Mouse (Mus musculus) heart, embryonic 16.5 days (tissue): ENCODE measurements around the gene Diras1. TPM values are rescaled to one million over a fixed set of nuclear protein-coding genes. Genes with fewer than 3 reads are reported as not detected.

Experiments
- ATAC-seq: fragments of 200-750 bp; cut with Nextera tagmentation; replicated peaks from 2 replicates; pipeline ENCODE4 v1.8.0; 2017; ENCODE audit warnings: moderate number of reproducible peaks; ENCODE audit not compliant: insufficient read depth, low FRiP score; ENCODE audit errors: extremely low read depth
- H3K27ac ChIP-seq: fragments of 300-500 bp; sonication (generic); 2 replicates; pipeline ENCODE4 v1.5.1; 2014; ENCODE audit warnings: mild to moderate bottlenecking, low read length, control low read depth, moderate library complexity
- H3K27me3 ChIP-seq: fragments of 300-500 bp; sonication (generic); 2 replicates; pipeline ENCODE4 v1.6.1; 2014; ENCODE audit warnings: low read length, mixed read lengths; ENCODE audit not compliant: control insufficient read depth, insufficient read depth
- H3K36me3 ChIP-seq: fragments of 300-500 bp; sonication (generic); 2 replicates; pipeline ENCODE4 v1.6.1; 2014; ENCODE audit not compliant: control insufficient read depth, insufficient read depth
- H3K4me1 ChIP-seq: fragments of 300-500 bp; sonication (generic); 2 replicates; pipeline ENCODE4 v1.6.1; 2014; ENCODE audit warnings: low read length, mixed read lengths; ENCODE audit not compliant: control insufficient read depth, insufficient read depth
- H3K4me2 ChIP-seq: fragments of 300-500 bp; sonication (generic); 2 replicates; pipeline ENCODE4 v1.6.1; 2014; ENCODE audit warnings: low read depth, mild to moderate bottlenecking, control low read depth, low read length
- H3K4me3 ChIP-seq: fragments of 300-500 bp; sonication (generic); 2 replicates; pipeline ENCODE4 v1.5.1; 2014; ENCODE audit warnings: mild to moderate bottlenecking, control low read depth, low read length
- H3K9ac ChIP-seq: fragments of 300-500 bp; sonication (generic); 2 replicates; pipeline ENCODE4 v1.6.1; 2014; ENCODE audit warnings: low read length, control low read depth
- H3K9me3 ChIP-seq: fragments of 300-500 bp; sonication (generic); replicated peaks from 2 replicates; pipeline ENCODE4 v1.6.1; 2016; ENCODE audit warnings: low read length; ENCODE audit not compliant: control insufficient read depth
- WGBS: fragments of 180-500 bp; shearing (Covaris S2); extraction: QIAGEN DNeasy Blood & Tissue Kit; methylation state at CpG from one replicate; pipeline ENCODE4 v1.1.7; 2014; 5-methylcytosine and 5-hydroxymethylcytosine counted together
- polyA plus RNA-seq: library from polyadenylated mRNA; unstranded; fragments of >200 nt; fragmentation: Nextera tagmentation; extraction: Ambion mirVana; gene quantifications from 2 replicates; pipeline ENCODE4 v1.2.1, GENCODE M21; 2015

Gene Diras1
- polyA plus RNA-seq, 1 experiment from 2014 or later, result 0.09 TPM

DNA sequence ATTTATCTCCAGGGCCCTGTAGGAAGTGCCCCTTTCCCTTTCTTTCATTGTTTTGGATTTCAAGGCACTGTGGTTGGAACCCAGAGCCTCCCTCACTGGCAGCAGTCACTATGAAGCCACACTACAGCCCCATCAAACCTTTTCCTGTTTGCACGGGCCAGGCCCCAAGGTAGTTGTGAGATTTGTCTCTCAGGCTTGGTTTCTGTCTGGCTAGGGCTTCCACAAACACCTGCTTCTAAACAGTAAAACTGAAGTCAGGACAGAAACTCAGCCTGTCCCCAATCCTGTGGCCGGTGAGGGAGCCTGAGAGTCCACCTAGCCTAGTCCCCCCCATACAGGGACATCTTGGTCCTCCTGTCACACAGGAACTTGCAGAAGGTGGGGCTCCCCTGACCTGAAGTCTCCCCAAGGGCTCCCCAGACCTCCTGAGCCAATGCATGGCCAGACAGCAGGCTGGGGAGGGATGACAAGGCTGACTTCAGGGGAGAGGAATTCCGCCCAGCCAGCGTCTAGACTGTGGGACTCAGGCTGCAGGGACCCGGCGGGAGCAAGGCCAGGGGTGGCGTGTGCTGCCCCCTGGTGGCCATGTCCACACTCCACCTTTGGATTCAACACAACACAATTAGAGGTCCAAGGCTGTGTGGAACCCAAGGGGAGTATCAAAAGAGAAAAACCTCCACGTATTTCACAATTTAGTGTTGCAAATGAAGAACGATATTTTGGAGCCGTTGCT lies 37.6 kb downstream of the Diras1 start:
- Histone ChIP-seq H3K9ac (peak overlapping the region; percentile 57), H3K27ac (peak overlapping the region; percentile 69), H3K9me3 (0 out of 2 replicates have a peak, but pooled peaks cover 2% of the 10 kb centered on the region), H3K27me3 (peaks cover 9% of the 10 kb centered on the region), H3K36me3 (no peaks in the 10 kb centered on the region), H3K4me1 (peaks cover 21% of the 10 kb centered on the region), H3K4me3 (no peak overlapping the region), H3K4me2 (no peak overlapping the region)
- ATAC-seq, result peak; percentile 81
- 8% methylated on average over 10 of the region's 10 CpGs for WGBS

DNA sequence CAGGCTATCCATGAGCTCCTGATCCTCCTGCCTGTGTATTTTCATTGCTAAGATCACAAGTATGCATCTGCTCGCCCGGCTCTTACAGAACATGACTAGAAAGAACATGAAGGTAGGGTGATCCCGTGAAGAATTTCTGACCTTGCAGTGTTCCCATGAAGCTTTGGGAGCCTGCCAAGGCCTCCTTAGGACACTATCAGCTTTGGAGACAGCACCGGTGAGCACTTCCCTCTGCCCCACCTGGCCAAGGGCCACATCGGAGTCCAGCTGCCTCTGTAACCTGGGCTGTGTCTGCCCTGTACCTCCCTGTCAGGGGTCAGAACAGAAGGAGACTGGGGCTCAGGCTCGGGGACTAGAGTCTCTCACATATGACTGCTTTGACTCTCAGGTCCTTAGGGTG lies 38.7 kb downstream of the Diras1 start:
- Histone ChIP-seq H3K4me1 (peaks cover 21% of the 10 kb centered on the region), H3K9ac (peak overlapping the region; percentile 26; the same call in 1 of the 2 replicates), H3K4me3 (no peak overlapping the region), H3K36me3 (no peaks in the 10 kb centered on the region), H3K27ac (0 out of 2 replicates have a peak overlapping the region, but pooled peaks have one; percentile 25), H3K27me3 (peaks cover 5% of the 10 kb centered on the region; the same call in 1 of the 2 replicates), H3K9me3 (0 out of 2 replicates have a peak, but pooled peaks cover 2% of the 10 kb centered on the region), H3K4me2 (no peak overlapping the region)
- WGBS, result 39% methylated on average over 6 of the region's 6 CpGs
- peak; percentile 18; the same call in 1 of the 2 replicates for ATAC-seq

DNA sequence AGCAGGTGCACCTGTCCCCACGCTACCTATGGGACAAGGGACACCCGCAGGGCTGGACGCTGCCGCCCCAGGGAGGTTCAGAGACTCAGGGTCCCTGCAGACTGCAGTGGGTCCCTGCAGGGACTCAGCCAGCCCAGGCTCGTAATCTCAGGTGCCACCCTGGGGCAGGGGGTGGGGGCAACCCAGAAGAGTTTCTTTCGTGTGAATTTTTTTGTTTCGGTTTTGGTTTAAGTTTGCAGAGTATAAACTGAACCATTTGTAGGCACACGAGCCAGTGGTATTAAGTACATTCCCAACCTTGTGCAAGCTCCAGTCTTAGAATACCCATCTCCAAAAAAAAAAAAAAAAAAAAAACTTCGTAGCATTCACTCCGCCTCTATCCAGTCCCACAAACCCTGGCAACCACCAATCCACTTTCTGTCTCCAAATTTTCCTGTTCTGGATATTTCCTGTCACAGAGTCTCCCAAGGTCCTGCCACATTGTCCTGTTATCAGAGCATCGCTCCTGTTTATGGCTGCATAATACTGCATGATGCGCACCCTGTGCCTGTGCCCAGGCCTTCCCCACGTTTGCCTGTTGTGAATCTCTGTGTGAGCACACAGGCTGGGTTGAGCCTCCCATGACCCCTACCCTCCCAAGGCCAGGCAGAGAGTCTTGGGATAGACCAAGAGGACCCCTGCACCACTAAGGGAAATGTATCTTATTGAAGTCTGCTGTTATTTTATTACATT lies 39.3 kb downstream of the Diras1 start:
- WGBS, result 34% methylated on average over 13 of the region's 13 CpGs

DNA sequence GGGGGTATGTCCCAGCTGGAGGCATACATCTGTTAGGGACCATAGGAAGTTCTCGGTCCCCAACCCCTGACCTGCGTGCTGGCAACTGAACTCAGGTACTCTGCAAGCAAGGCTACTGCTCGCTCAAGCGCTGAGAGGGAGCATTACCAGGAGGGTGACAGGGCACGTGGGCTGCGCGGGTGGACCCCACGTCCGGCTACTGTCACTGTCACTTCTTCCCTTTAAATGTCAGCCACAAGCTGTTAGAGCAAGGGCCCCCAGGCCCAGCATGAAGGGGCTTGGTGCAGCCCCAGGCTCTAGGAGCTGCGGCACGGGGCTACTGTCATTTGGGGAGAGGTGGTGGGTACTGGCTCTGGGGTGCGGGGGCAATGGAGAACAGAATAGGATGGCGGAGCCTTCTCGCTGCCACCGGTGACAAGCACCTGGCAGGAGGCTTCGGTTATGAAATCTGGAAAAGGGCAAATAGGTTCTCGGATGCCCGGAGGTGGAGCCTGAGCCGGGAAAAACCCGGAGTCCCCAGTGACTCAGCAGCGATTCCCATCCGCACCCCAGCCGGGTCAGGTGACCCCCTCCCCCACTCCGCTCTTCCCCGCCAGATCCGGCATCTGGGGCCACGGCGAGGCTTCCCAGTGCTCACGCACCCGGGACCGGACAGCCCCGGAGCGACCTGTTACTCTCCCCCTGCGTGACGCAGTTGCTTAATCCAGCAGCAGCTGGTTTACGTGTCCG lies 40.1 kb downstream of the Diras1 start:
- Histone ChIP-seq H3K9me3 (no peaks in the 10 kb centered on the region), H3K27me3 (peaks cover 5% of the 10 kb centered on the region; the same call in 1 of the 2 replicates), H3K4me1 (peaks cover 21% of the 10 kb centered on the region), H3K9ac (peak overlapping the region; percentile 68), H3K27ac (no peak overlapping the region), H3K4me2 (peak overlapping the region; percentile 88), H3K4me3 (peak overlapping the region; percentile 48), H3K36me3 (no peaks in the 10 kb centered on the region)
- WGBS, result 10% methylated on average over 37 of the region's 37 CpGs
- no peak for ATAC-seq

More for the DNA sequence above, 39.3 kb downstream of the Diras1 start:
- no peak for ATAC-seq
- Histone ChIP-seq H3K4me3 (peak overlapping the region; percentile 48), H3K9me3 (0 out of 2 replicates have a peak, but pooled peaks cover 2% of the 10 kb centered on the region), H3K4me1 (peaks cover 21% of the 10 kb centered on the region), H3K27me3 (peaks cover 5% of the 10 kb centered on the region; the same call in 1 of the 2 replicates), H3K27ac (no peak overlapping the region), H3K4me2 (peak overlapping the region; percentile 88), H3K36me3 (no peaks in the 10 kb centered on the region), H3K9ac (peak overlapping the region; percentile 68)

DNA sequence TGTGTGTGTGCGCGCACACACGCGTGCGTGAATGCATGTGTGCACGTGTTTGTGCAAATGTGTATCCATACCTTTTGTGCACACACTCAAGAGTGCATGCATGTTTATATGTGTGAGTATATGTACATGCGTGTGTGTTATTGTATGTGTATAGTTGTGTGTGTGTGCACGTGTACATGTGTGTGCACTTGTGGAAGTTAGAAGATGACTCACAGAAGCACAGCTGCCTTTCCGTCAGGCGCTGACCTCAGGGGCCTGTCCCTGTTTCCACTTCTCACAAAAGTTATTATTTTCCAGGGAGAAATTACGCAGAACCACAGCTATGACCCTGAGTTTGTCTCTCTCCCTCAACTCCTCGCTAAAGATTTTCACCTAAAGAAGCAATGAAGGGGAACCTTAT lies 41.2 kb downstream of the Diras1 start:
- 88% methylated on average over 12 of the region's 12 CpGs for WGBS
- ATAC-seq, result no peak
- Histone ChIP-seq H3K9me3 (no peaks in the 10 kb centered on the region), H3K4me3 (no peak overlapping the region), H3K4me2 (no peak overlapping the region), H3K27me3 (peaks cover 5% of the 10 kb centered on the region; the same call in 1 of the 2 replicates), H3K4me1 (peaks cover 21% of the 10 kb centered on the region), H3K9ac (no peak overlapping the region), H3K36me3 (no peaks in the 10 kb centered on the region), H3K27ac (no peak overlapping the region)

DNA sequence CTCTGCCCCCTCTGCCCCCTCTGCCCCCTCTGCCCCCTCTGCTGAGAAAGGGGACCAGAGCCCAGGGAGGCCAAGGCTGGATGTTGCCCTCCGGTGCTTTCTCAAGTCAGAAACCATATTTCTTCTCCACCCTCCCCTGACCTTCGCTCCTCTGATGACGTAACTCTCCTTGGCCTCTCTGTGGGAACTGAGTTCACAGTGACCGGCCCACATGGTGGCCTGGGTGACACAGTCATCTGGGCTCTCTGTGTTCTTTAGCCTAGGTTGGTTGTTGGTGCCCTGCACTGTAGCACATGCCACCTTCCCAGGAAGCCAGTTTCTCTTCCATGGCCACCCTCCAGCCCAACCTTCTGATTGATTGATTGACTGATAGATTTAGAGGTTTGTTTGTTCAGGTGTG lies 43.1 kb downstream of the Diras1 start:
- Histone ChIP-seq H3K4me2 (no peak overlapping the region), H3K36me3 (no peaks in the 10 kb centered on the region), H3K4me3 (no peak overlapping the region), H3K27ac (no peak overlapping the region), H3K27me3 (peaks cover 5% of the 10 kb centered on the region; the same call in 1 of the 2 replicates), H3K4me1 (peaks cover 15% of the 10 kb centered on the region), H3K9me3 (no peaks in the 10 kb centered on the region), H3K9ac (no peak overlapping the region)
- WGBS, result 58% methylated on average over 4 of the region's 4 CpGs
- no peak for ATAC-seq

DNA sequence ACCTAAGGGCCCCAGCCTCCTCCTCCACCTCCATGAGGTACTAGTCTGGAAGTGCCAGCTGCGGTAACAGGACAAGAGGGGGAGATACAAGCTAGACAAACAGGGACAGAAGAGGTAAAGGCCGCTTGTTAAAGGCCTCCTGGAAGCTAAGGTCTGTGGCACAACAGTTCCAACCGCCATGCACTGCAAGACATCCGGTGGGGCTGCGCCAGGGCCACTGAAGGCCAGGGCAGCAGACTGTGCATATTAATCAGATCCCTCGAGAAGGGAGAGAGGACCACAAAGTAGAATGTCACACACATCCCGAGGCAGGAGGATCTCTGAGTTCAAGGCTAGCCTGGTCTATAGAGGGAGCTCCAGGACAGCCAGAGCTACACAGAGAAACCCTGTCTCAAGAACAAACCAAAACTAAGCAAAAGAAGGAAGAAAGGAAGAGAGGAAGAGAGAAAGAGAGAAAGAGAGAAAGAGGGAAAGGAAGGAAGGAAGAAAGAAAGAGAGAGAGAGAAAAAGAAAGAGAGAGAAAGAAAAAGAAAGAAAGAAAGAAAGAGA lies 43.8 kb downstream of the Diras1 start:
- Histone ChIP-seq H3K4me2 (no peak overlapping the region), H3K9ac (no peak overlapping the region), H3K27me3 (peaks cover 5% of the 10 kb centered on the region; the same call in 1 of the 2 replicates), H3K36me3 (no peaks in the 10 kb centered on the region), H3K4me3 (no peak overlapping the region), H3K27ac (no peak overlapping the region), H3K4me1 (peaks cover 10% of the 10 kb centered on the region), H3K9me3 (no peaks in the 10 kb centered on the region)
- WGBS, result 54% methylated on average over 7 of the region's 7 CpGs
- no peak for ATAC-seq

DNA sequence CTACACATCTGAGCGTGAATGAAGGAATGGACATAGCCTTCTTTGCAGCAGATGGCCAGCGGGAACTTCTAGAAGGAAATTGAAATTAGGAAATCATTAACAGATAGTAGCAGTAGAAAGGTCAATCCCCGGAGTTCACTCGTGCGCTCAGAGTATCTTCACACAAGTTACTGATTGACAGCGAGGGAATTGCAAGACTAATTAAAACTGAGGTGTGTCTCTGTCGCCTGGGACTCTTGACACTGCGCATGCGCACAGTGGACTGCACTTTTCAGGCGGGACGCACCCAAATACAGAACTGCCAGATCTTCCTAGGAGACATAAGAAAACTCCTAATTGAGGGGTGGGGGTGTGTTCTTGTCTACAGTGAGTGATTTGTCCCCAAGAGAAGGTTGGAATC lies 50.0 kb downstream of the Diras1 start:
- no peak overlapping the region for H3K4me2 ChIP-seq
- peaks cover 3% of the 10 kb centered on the region; the same call in 1 of the 2 replicates for H3K9me3 ChIP-seq
- peaks cover 11% of the 10 kb centered on the region for H3K4me1 ChIP-seq
- H3K4me3 ChIP-seq, result no peak overlapping the region
- WGBS, result 88% methylated on average over 11 of the region's 11 CpGs
- no peaks in the 10 kb centered on the region for H3K27me3 ChIP-seq
- no peak overlapping the region for H3K27ac ChIP-seq
- no peaks in the 10 kb centered on the region for H3K36me3 ChIP-seq
- no peak for ATAC-seq
- H3K9ac ChIP-seq, result no peak overlapping the region
